Mouse (Mus musculus) stomach, postnatal 0 days (tissue): ENCODE data around the gene Qrfpr.

ENCODE experiments used
- CTCF ChIP-seq: IDR thresholded peaks from 2 replicates; pipeline ENCODE4 v1.5.1; 2016; ENCODE audit warnings: antibody characterized with exemption, low read depth, mild to moderate bottlenecking, moderate library complexity
- EP300 ChIP-seq: optimal IDR thresholded peaks from 2 replicates; pipeline ENCODE3; 2016; ENCODE audit warnings: antibody characterized with exemption

DNA sequence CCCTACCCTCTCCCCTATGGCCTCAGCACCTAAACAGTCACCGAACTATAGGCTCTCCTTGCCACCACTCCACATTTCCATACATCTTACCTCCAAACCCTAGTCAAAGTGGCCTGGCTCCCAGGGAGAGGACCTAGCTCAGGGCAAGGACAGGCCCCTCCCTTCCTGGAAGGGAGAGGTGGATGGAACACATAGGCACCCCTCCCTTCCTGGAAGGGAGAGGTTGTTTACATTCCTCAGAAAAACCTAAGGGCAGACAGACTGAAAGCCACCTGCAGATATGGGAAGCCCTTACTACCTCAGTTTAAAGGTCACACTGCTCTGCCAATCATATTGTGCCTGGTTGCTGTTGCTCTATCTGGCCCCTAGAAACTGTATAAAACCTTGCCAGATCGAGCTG lies 26.3 kb upstream of the Qrfpr start:
- TF ChIP-seq CTCF: no peak
- no peak for TF ChIP-seq EP300
